In genomic region chr17:45597787-45598186, GRCm38 (mm10) we compare ENCODE assay signal across 8 mouse cellular contexts. TPM values are rescaled to one million over a fixed set of nuclear protein-coding genes. Genes with fewer than 3 reads are reported as not detected.
DNase-seq lines count a peak whose midpoint lies in the region; ATAC-seq lines count a peak whose summit lies in the region.

No protein-coding gene starts in this region.

- H3K9me3 ChIP-seq in hindbrain, embryonic 11.5 days (ENCODE audit: control insufficient read depth, low read length) = no peaks in the 10 kb centered on the region
- H3K9me3 ChIP-seq in hindbrain, embryonic 13.5 days = no peaks in the 10 kb centered on the region
- H3K9me3 ChIP-seq in liver, embryonic 15.5 days (replicated peaks) = no peaks in the 10 kb centered on the region

- H3K4me2 ChIP-seq in hindbrain, embryonic 11.5 days (replicated peaks; ENCODE audit: low read depth, low read length) = no peak overlapping the region
- no peak overlapping the region for H3K4me2 ChIP-seq in hindbrain, embryonic 13.5 days
- H3K4me2 ChIP-seq in liver, embryonic 15.5 days = no peak overlapping the region

- DNase-seq in hindbrain, embryonic 11.5 days (ENCODE audit: low spot score) = peak; percentile 45
- peak; percentile 41 for DNase-seq in CD4-positive helper T cell, adult 2 months (ENCODE audit: low read depth, low spot score)
- DNase-seq in brain, adult 2 months (ENCODE audit: low read depth, low spot score) = peak; percentile 87
- DNase-seq in layer of hippocampus, adult 18-20 months (ENCODE audit: low spot score in 2 of 2) = no peak
- no peak for DNase-seq in right cerebral cortex, postnatal 36 days (ENCODE audit: low spot score in 2 of 2)
- no peak for DNase-seq in left cerebral cortex, postnatal 10 days (ENCODE audit: extremely low spot score in 1 of 2, low spot score in 2 of 2)

- peaks cover 17% of the 10 kb centered on the region for H3K4me1 ChIP-seq in hindbrain, embryonic 11.5 days (replicated peaks; ENCODE audit: control insufficient read depth, insufficient read depth, low read length)
- peaks cover 65% of the 10 kb centered on the region for H3K4me1 ChIP-seq in hindbrain, embryonic 13.5 days (replicated peaks)
- peaks cover 93% of the 10 kb centered on the region for H3K4me1 ChIP-seq in liver, embryonic 15.5 days (replicated peaks)

- no peak for ATAC-seq in hindbrain, embryonic 11.5 days (ENCODE audit: low FRiP score)
- ATAC-seq in hindbrain, embryonic 13.5 days (ENCODE audit: low FRiP score) = no peak
- no peak for ATAC-seq in liver, embryonic 15.5 days (ENCODE audit: insufficient read depth)

- no peaks in the 10 kb centered on the region for H3K36me3 ChIP-seq in hindbrain, embryonic 11.5 days (ENCODE audit: control insufficient read depth, insufficient read depth, low read length)
- H3K36me3 ChIP-seq in hindbrain, embryonic 13.5 days = no peaks in the 10 kb centered on the region
- no peaks in the 10 kb centered on the region for H3K36me3 ChIP-seq in liver, embryonic 15.5 days (replicated peaks)

- intact Hi-C loops in left cerebral cortex, postnatal 10 days (cut with DNase I) = no loop called here

- no peak overlapping the region for H3K9ac ChIP-seq in hindbrain, embryonic 11.5 days (ENCODE audit: low read depth, low read length)
- H3K9ac ChIP-seq in hindbrain, embryonic 13.5 days = no peak overlapping the region
- no peak overlapping the region for H3K9ac ChIP-seq in liver, embryonic 15.5 days

- no peak overlapping the region for H3K27ac ChIP-seq in hindbrain, embryonic 11.5 days (ENCODE audit: low read depth, low read length)
- no peak overlapping the region for H3K27ac ChIP-seq in hindbrain, embryonic 13.5 days
- H3K27ac ChIP-seq in liver, embryonic 15.5 days (replicated peaks) = peak overlapping the region; percentile 19; the same call in 1 of the 2 replicates

- 44% methylated on average over 3 of the region's 3 CpGs for WGBS in hindbrain, embryonic 11.5 days
- 51% methylated on average over 3 of the region's 3 CpGs for WGBS in hindbrain, embryonic 13.5 days
- WGBS in liver, embryonic 15.5 days (ENCODE audit: insufficient replicate concordance) = 18% methylated on average over 3 of the region's 3 CpGs

- H3K4me3 ChIP-seq in hindbrain, embryonic 11.5 days (ENCODE audit: low read depth, low read length) = no peak overlapping the region
- no peak overlapping the region for H3K4me3 ChIP-seq in hindbrain, embryonic 13.5 days
- no peak overlapping the region for H3K4me3 ChIP-seq in liver, embryonic 15.5 days (replicated peaks)

- H3K27me3 ChIP-seq in hindbrain, embryonic 11.5 days (ENCODE audit: control insufficient read depth, insufficient read depth, low read length) = peaks cover 15% of the 10 kb centered on the region
- H3K27me3 ChIP-seq in hindbrain, embryonic 13.5 days = peaks cover 61% of the 10 kb centered on the region
- peaks cover 9% of the 10 kb centered on the region; the same call in 1 of the 2 replicates for H3K27me3 ChIP-seq in liver, embryonic 15.5 days

RNA-seq across cellular contexts. Expression of gene Slc29a1, which starts 1.6 kb away (rescaled TPM):
- 48.0 and 50.8 TPM in 2 replicates for polyA plus RNA-seq in hindbrain, embryonic 11.5 days (2014; fragmentation: Nextera tagmentation; extraction: Ambion mirVana)
- 33.7 and 38.2 TPM in 2 replicates for polyA plus RNA-seq in hindbrain, embryonic 13.5 days (2015; fragmentation: Nextera tagmentation; extraction: Ambion mirVana)
- polyA plus RNA-seq in liver, embryonic 15.5 days (2015; fragmentation: Nextera tagmentation; extraction: Ambion mirVana) = 175 and 180 TPM in 2 replicates
- total RNA-seq in layer of hippocampus, adult 18-20 months (2021) = 10 to 100 TPM; 16.4 to 20.4 TPM
- total RNA-seq in left cerebral cortex, postnatal 10 days (2021) = 10 to 100 TPM; 30.3 to 33.3 TPM

RNA-seq across cellular contexts. Expression of gene Mymx, which starts 4.1 kb away (rescaled TPM):
- 1.1 and 1.8 TPM in 2 replicates for polyA plus RNA-seq in hindbrain, embryonic 11.5 days (2014; fragmentation: Nextera tagmentation; extraction: Ambion mirVana)
- 0.47 and 0.67 TPM in 2 replicates for polyA plus RNA-seq in hindbrain, embryonic 13.5 days (2015; fragmentation: Nextera tagmentation; extraction: Ambion mirVana)
- polyA plus RNA-seq in liver, embryonic 15.5 days (2015; fragmentation: Nextera tagmentation; extraction: Ambion mirVana) = 0.54 and 1.1 TPM in 2 replicates
- not detected for total RNA-seq in layer of hippocampus, adult 18-20 months (2021)
- total RNA-seq in left cerebral cortex, postnatal 10 days (2021) = not detected

RNA-seq across cellular contexts. Expression of gene Hsp90ab1, which starts 24.7 kb away (rescaled TPM):
- polyA plus RNA-seq in hindbrain, embryonic 11.5 days (2014; fragmentation: Nextera tagmentation; extraction: Ambion mirVana) = 1,644 and 1,674 TPM in 2 replicates
- polyA plus RNA-seq in hindbrain, embryonic 13.5 days (2015; fragmentation: Nextera tagmentation; extraction: Ambion mirVana) = 1,593 and 1,619 TPM in 2 replicates
- 577 and 585 TPM in 2 replicates for polyA plus RNA-seq in liver, embryonic 15.5 days (2015; fragmentation: Nextera tagmentation; extraction: Ambion mirVana)
- total RNA-seq in layer of hippocampus, adult 18-20 months (2021) = 1,000 to 10,000 TPM; 1,799 to 1,827 TPM
- total RNA-seq in left cerebral cortex, postnatal 10 days (2021) = 1,000 to 10,000 TPM; 1,675 to 1,723 TPM

RNA-seq across cellular contexts. Expression of gene Slc35b2, which starts 34.1 kb away (rescaled TPM):
- 89.9 and 91.5 TPM in 2 replicates for polyA plus RNA-seq in hindbrain, embryonic 11.5 days (2014; fragmentation: Nextera tagmentation; extraction: Ambion mirVana)
- polyA plus RNA-seq in hindbrain, embryonic 13.5 days (2015; fragmentation: Nextera tagmentation; extraction: Ambion mirVana) = 86.5 and 91.1 TPM in 2 replicates
- 52.1 and 59.8 TPM in 2 replicates for polyA plus RNA-seq in liver, embryonic 15.5 days (2015; fragmentation: Nextera tagmentation; extraction: Ambion mirVana)
- 10 to 100 TPM; 26.2 to 29.9 TPM for total RNA-seq in layer of hippocampus, adult 18-20 months (2021)
- total RNA-seq in left cerebral cortex, postnatal 10 days (2021) = 10 to 100 TPM; 43.8 to 46.7 TPM

RNA-seq across cellular contexts. Expression of gene Nfkbie, which starts 42.3 kb away (rescaled TPM):
- polyA plus RNA-seq in hindbrain, embryonic 11.5 days (2014; fragmentation: Nextera tagmentation; extraction: Ambion mirVana) = 5.6 and 9.0 TPM in 2 replicates
- polyA plus RNA-seq in hindbrain, embryonic 13.5 days (2015; fragmentation: Nextera tagmentation; extraction: Ambion mirVana) = 5.6 and 6.5 TPM in 2 replicates
- 1.2 and 1.6 TPM in 2 replicates for polyA plus RNA-seq in liver, embryonic 15.5 days (2015; fragmentation: Nextera tagmentation; extraction: Ambion mirVana)
- 1 to 10 TPM; 2.3 to 2.5 TPM for total RNA-seq in layer of hippocampus, adult 18-20 months (2021)
- total RNA-seq in left cerebral cortex, postnatal 10 days (2021) = 1 to 10 TPM; 2.5 to 2.6 TPM

Comparison
In these comparisons a context has a peak if more than half of its experiments do, and no peak if none do; other contexts are left out.
1. DNase-seq: peak in hindbrain, embryonic 11.5 days (single experiment), CD4-positive helper T cell, adult 2 months (single experiment) and brain, adult 2 months (single experiment); none in layer of hippocampus, adult 18-20 months (0 of 2), right cerebral cortex, postnatal 36 days (0 of 2) and left cerebral cortex, postnatal 10 days (0 of 2).